Mouse (Mus musculus) hindbrain, embryonic 13.5 days (tissue): ENCODE results near the gene Cyfip1. TPM values are rescaled to one million over a fixed set of nuclear protein-coding genes. Genes with fewer than 3 reads are reported as not detected.
"Not testable (repeated sequence)": the region's sequence is repeated elsewhere in the genome, so short reads cannot be mapped to it uniquely, and the experiment has no call there.

ENCODE experiments used
- ATAC-seq: fragments of 200-750 bp; cut with Nextera tagmentation; 2 replicates; pipeline ENCODE4 v1.8.0; 2017; ENCODE audit warnings: moderate TSS enrichment; ENCODE audit not compliant: low FRiP score
- H3K27ac ChIP-seq: fragments of 300-500 bp; sonication (generic); 2 replicates; pipeline ENCODE4 v1.5.1; 2015; ENCODE audit warnings: inconsistent platforms, mild to moderate bottlenecking, moderate library complexity
- H3K27me3 ChIP-seq: fragments of 300-500 bp; sonication (generic); 2 replicates; pipeline ENCODE4 v1.6.1; 2015; ENCODE audit warnings: mild to moderate bottlenecking, inconsistent platforms
- H3K36me3 ChIP-seq: fragments of 300-500 bp; sonication (generic); 2 replicates; pipeline ENCODE4 v1.6.1; 2015; ENCODE audit warnings: mild to moderate bottlenecking, inconsistent platforms
- H3K4me1 ChIP-seq: fragments of 300-500 bp; sonication (generic); replicated peaks from 2 replicates; pipeline ENCODE4 v1.6.1; 2015; ENCODE audit warnings: inconsistent platforms
- H3K4me2 ChIP-seq: fragments of 300-500 bp; sonication (generic); 2 replicates; pipeline ENCODE4 v1.6.1; 2015; ENCODE audit warnings: inconsistent platforms, mild to moderate bottlenecking, moderate library complexity
- H3K4me3 ChIP-seq: fragments of 300-500 bp; sonication (generic); 2 replicates; pipeline ENCODE4 v1.5.1; 2015; ENCODE audit warnings: mild to moderate bottlenecking, inconsistent platforms
- H3K9ac ChIP-seq: fragments of 300-500 bp; sonication (generic); 2 replicates; pipeline ENCODE4 v1.6.1; 2015; ENCODE audit warnings: mild to moderate bottlenecking, inconsistent platforms
- H3K9me3 ChIP-seq: fragments of 300-500 bp; sonication (generic); 2 replicates; pipeline ENCODE4 v1.6.1; 2016; ENCODE audit warnings: inconsistent platforms
- WGBS: fragments of 180-500 bp; shearing (Covaris S2); methylation state at CpG from one replicate; pipeline ENCODE4 v1.1.7; 2015; 5-methylcytosine and 5-hydroxymethylcytosine counted together
- polyA plus RNA-seq: library from polyadenylated mRNA; unstranded; fragments of >200 nt; fragmentation: Nextera tagmentation; extraction: Ambion mirVana; gene quantifications from 2 replicates; pipeline ENCODE4 v1.2.1, GENCODE M21; 2015

The Cyfip1 gene
- polyA plus RNA-seq, 1 experiment from 2014 or later = 50.2 TPM

GRCm38 (mm10) chr7:55909519-55909918, 68.0 kb downstream of the Cyfip1 start:
- Histone ChIP-seq H3K9me3 (no peaks in the 10 kb centered on the region), H3K4me3 (no peak overlapping the region), H3K4me2 (no peak overlapping the region), H3K4me1 (no peaks in the 10 kb centered on the region), H3K36me3 (peaks cover 76% of the 10 kb centered on the region), H3K9ac (no peak overlapping the region), H3K27ac (no peak overlapping the region), H3K27me3 (no peaks in the 10 kb centered on the region)
- no peak for ATAC-seq
- WGBS = 95% methylated on average over 1 of the region's 1 CpGs

- Histone ChIP-seq H3K4me3 (no peak overlapping the region), H3K4me1 (no peaks in the 10 kb centered on the region), H3K27ac (no peak overlapping the region), H3K36me3 (peaks cover 80% of the 10 kb centered on the region), H3K4me2 (no peak overlapping the region), H3K27me3 (no peaks in the 10 kb centered on the region), H3K9ac (no peak overlapping the region), H3K9me3 (no peaks in the 10 kb centered on the region)
- ATAC-seq = no peak
- 87% methylated on average over 2 of the region's 2 CpGs for WGBS
Observed at GRCm38 (mm10) chr7:55910356-55910755, 68.8 kb downstream of the Cyfip1 start.

- H3K4me1 ChIP-seq = no peaks in the 10 kb centered on the region
- no peaks in the 10 kb centered on the region for H3K9me3 ChIP-seq
- WGBS = 87% methylated on average over 8 of the region's 8 CpGs
- no peaks in the 10 kb centered on the region for H3K27me3 ChIP-seq
- H3K4me3 ChIP-seq = no peak overlapping the region
- no peak for ATAC-seq
- peaks cover 80% of the 10 kb centered on the region for H3K36me3 ChIP-seq
- no peak overlapping the region for H3K27ac ChIP-seq
- H3K4me2 ChIP-seq = no peak overlapping the region
- H3K9ac ChIP-seq = no peak overlapping the region
Observed at GRCm38 (mm10) chr7:55911371-55911770, 69.8 kb downstream of the Cyfip1 start.

GRCm38 (mm10) chr7:55912118-55912517, 70.6 kb downstream of the Cyfip1 start:
- 93% methylated on average over 5 of the region's 5 CpGs for WGBS
- Histone ChIP-seq H3K4me3 (no peak overlapping the region), H3K9me3 (no peaks in the 10 kb centered on the region), H3K27me3 (no peaks in the 10 kb centered on the region), H3K4me2 (no peak overlapping the region), H3K4me1 (no peaks in the 10 kb centered on the region), H3K36me3 (peaks cover 84% of the 10 kb centered on the region), H3K27ac (no peak overlapping the region), H3K9ac (no peak overlapping the region)
- ATAC-seq = no peak

GRCm38 (mm10) chr7:55918365-55918764, 76.8 kb downstream of the Cyfip1 start:
- not testable (repeated sequence) for H3K4me2 ChIP-seq, H3K27me3 ChIP-seq, H3K9ac ChIP-seq, H3K4me1 ChIP-seq, H3K4me3 ChIP-seq, H3K27ac ChIP-seq, H3K9me3 ChIP-seq, ATAC-seq
- WGBS = 96% methylated on average over 11 of the region's 11 CpGs
- H3K36me3 ChIP-seq = peaks cover 90% of the 10 kb centered on the region

GRCm38 (mm10) chr7:55927262-55927661, 85.7 kb downstream of the Cyfip1 start:
- Histone ChIP-seq H3K4me2 (no peak overlapping the region), H3K27ac (no peak overlapping the region), H3K9ac (no peak overlapping the region), H3K27me3 (no peaks in the 10 kb centered on the region), H3K9me3 (no peaks in the 10 kb centered on the region), H3K4me1 (no peaks in the 10 kb centered on the region), H3K4me3 (no peak overlapping the region), H3K36me3 (peaks cover 67% of the 10 kb centered on the region)
- WGBS = 93% methylated on average over 4 of the region's 4 CpGs
- ATAC-seq = no peak

- ATAC-seq = no peak
- no peaks in the 10 kb centered on the region for H3K4me1 ChIP-seq
- H3K36me3 ChIP-seq = peaks cover 54% of the 10 kb centered on the region
- no peaks in the 10 kb centered on the region for H3K9me3 ChIP-seq
- H3K4me2 ChIP-seq = no peak overlapping the region
- 80% methylated on average over 2 of the region's 2 CpGs for WGBS
- no peak overlapping the region for H3K4me3 ChIP-seq
- no peaks in the 10 kb centered on the region for H3K27me3 ChIP-seq
- no peak overlapping the region for H3K27ac ChIP-seq
- H3K9ac ChIP-seq = no peak overlapping the region
Observed at GRCm38 (mm10) chr7:55928649-55929048, 87.1 kb downstream of the Cyfip1 start.

- H3K4me1 ChIP-seq = no peaks in the 10 kb centered on the region
- WGBS = 99% methylated on average over 2 of the region's 2 CpGs
- H3K27ac ChIP-seq = no peak overlapping the region
- H3K4me2 ChIP-seq = no peak overlapping the region
- peaks cover 21% of the 10 kb centered on the region for H3K36me3 ChIP-seq
- H3K27me3 ChIP-seq = no peaks in the 10 kb centered on the region
- no peak for ATAC-seq
- no peak overlapping the region for H3K4me3 ChIP-seq
- no peaks in the 10 kb centered on the region for H3K9me3 ChIP-seq
- no peak overlapping the region for H3K9ac ChIP-seq
Observed at GRCm38 (mm10) chr7:55935025-55935424, 93.5 kb downstream of the Cyfip1 start.

- peaks cover 19% of the 10 kb centered on the region for H3K36me3 ChIP-seq
- H3K9me3 ChIP-seq = no peaks in the 10 kb centered on the region
- no peaks in the 10 kb centered on the region for H3K4me1 ChIP-seq
- no peaks in the 10 kb centered on the region for H3K27me3 ChIP-seq
- H3K4me3 ChIP-seq = no peak overlapping the region
- WGBS = 93% methylated on average over 4 of the region's 4 CpGs
- H3K27ac ChIP-seq = no peak overlapping the region
- no peak overlapping the region for H3K4me2 ChIP-seq
- no peak for ATAC-seq
- no peak overlapping the region for H3K9ac ChIP-seq
Observed at GRCm38 (mm10) chr7:55938341-55938740, 96.8 kb downstream of the Cyfip1 start.

- H3K27ac ChIP-seq = no peak overlapping the region
- no peak overlapping the region for H3K9ac ChIP-seq
- ATAC-seq = no peak
- H3K9me3 ChIP-seq = no peaks in the 10 kb centered on the region
- 97% methylated on average over 2 of the region's 2 CpGs for WGBS
- H3K4me1 ChIP-seq = peaks cover 6% of the 10 kb centered on the region
- H3K27me3 ChIP-seq = no peaks in the 10 kb centered on the region
- no peak overlapping the region for H3K4me3 ChIP-seq
- H3K36me3 ChIP-seq = peaks cover 11% of the 10 kb centered on the region
- H3K4me2 ChIP-seq = no peak overlapping the region
Observed at GRCm38 (mm10) chr7:55956054-55956453, 114.5 kb downstream of the Cyfip1 start.

- H3K4me2 ChIP-seq = no peak overlapping the region
- H3K4me1 ChIP-seq = peaks cover 7% of the 10 kb centered on the region
Observed at GRCm38 (mm10) chr7:55957178-55957577, 115.6 kb downstream of the Cyfip1 start.

GRCm38 (mm10) chr7:55957916-55958315, 116.4 kb downstream of the Cyfip1 start:
- 97% methylated on average over 4 of the region's 4 CpGs for WGBS
- ATAC-seq = no peak
- Histone ChIP-seq H3K27ac (no peak overlapping the region), H3K9ac (no peak overlapping the region), H3K36me3 (peaks cover 11% of the 10 kb centered on the region), H3K4me1 (peaks cover 9% of the 10 kb centered on the region), H3K4me3 (no peak overlapping the region), H3K9me3 (no peaks in the 10 kb centered on the region), H3K27me3 (no peaks in the 10 kb centered on the region), H3K4me2 (no peak overlapping the region)

More at GRCm38 (mm10) chr7:55957178-55957577, 115.6 kb downstream of the Cyfip1 start:
- no peak for ATAC-seq
- no peak overlapping the region for H3K4me3 ChIP-seq
- 92% methylated on average over 3 of the region's 3 CpGs for WGBS
- H3K9me3 ChIP-seq = no peaks in the 10 kb centered on the region
- H3K27me3 ChIP-seq = no peaks in the 10 kb centered on the region
- H3K9ac ChIP-seq = no peak overlapping the region
- H3K27ac ChIP-seq = no peak overlapping the region
- H3K36me3 ChIP-seq = peaks cover 11% of the 10 kb centered on the region

GRCm38 (mm10) chr7:55959801-55960200, 118.3 kb downstream of the Cyfip1 start:
- no peak overlapping the region for H3K4me3 ChIP-seq
- ATAC-seq = no peak
- WGBS = 96% methylated on average over 3 of the region's 3 CpGs
- no peaks in the 10 kb centered on the region for H3K9me3 ChIP-seq
- H3K9ac ChIP-seq = no peak overlapping the region
- 0 out of 2 replicates have a peak, but pooled peaks cover 2% of the 10 kb centered on the region for H3K36me3 ChIP-seq
- no peak overlapping the region for H3K27ac ChIP-seq
- H3K27me3 ChIP-seq = no peaks in the 10 kb centered on the region
- peaks cover 19% of the 10 kb centered on the region for H3K4me1 ChIP-seq
- no peak overlapping the region for H3K4me2 ChIP-seq
